Mouse (Mus musculus) limb, embryonic 15.5 days (tissue): ENCODE data around the gene Ppia. TPM values are rescaled to one million over a fixed set of nuclear protein-coding genes. Genes with fewer than 3 reads are reported as not detected.
"Not testable (repeated sequence)": the region's sequence is repeated elsewhere in the genome, so short reads cannot be mapped to it uniquely, and the experiment has no call there.

ENCODE experiments used
- ATAC-seq: fragments of 200-750 bp; cut with Nextera tagmentation; 2 replicates; pipeline ENCODE4 v1.8.0; 2017; ENCODE audit warnings: low read depth, moderate TSS enrichment; ENCODE audit not compliant: insufficient number of reproducible peaks, low FRiP score, low TSS enrichment
- H3K27ac ChIP-seq: fragments of 300-500 bp; sonication (generic); 2 replicates; pipeline ENCODE4 v1.5.1; 2015; ENCODE audit warnings: moderate library complexity, mild to moderate bottlenecking, inconsistent platforms
- H3K27me3 ChIP-seq: fragments of 300-500 bp; sonication (generic); 2 replicates; pipeline ENCODE4 v1.6.1; 2015; ENCODE audit warnings: inconsistent platforms
- H3K36me3 ChIP-seq: fragments of 300-500 bp; sonication (generic); 2 replicates; pipeline ENCODE4 v1.6.1; 2015; ENCODE audit warnings: inconsistent platforms
- H3K4me1 ChIP-seq: fragments of 300-500 bp; sonication (generic); 2 replicates; pipeline ENCODE4 v1.6.1; 2015; ENCODE audit warnings: inconsistent platforms
- H3K4me2 ChIP-seq: fragments of 300-500 bp; sonication (generic); 2 replicates; pipeline ENCODE4 v1.6.1; 2015; ENCODE audit warnings: mild to moderate bottlenecking, inconsistent platforms
- H3K4me3 ChIP-seq: fragments of 300-500 bp; sonication (generic); 2 replicates; pipeline ENCODE4 v1.5.1; 2015; ENCODE audit warnings: mild to moderate bottlenecking, inconsistent platforms
- H3K9ac ChIP-seq: fragments of 300-500 bp; sonication (generic); 2 replicates; pipeline ENCODE4 v1.6.1; 2015; ENCODE audit warnings: inconsistent platforms
- H3K9me3 ChIP-seq: fragments of 300-500 bp; sonication (generic); 2 replicates; pipeline ENCODE4 v1.6.1; 2016; ENCODE audit warnings: inconsistent platforms
- WGBS: fragments of 180-500 bp; shearing (Covaris S2); methylation state at CpG from one replicate; pipeline ENCODE4 v1.1.7; 2015; 5-methylcytosine and 5-hydroxymethylcytosine counted together
- microRNA-seq: library from miRNA; unstranded; fragments of <30 nt; microRNA quantifications from one replicate; pipeline ENCODE4, GENCODE M21; 2016
- polyA plus RNA-seq: library from polyadenylated mRNA; unstranded; fragments of >200 nt; fragmentation: Nextera tagmentation; extraction: Ambion mirVana; gene quantifications from 2 replicates; pipeline ENCODE4 v1.2.1, GENCODE M21; 2015

Ppia gene
- polyA plus RNA-seq, 1 experiment from 2014 or later = 4,412 TPM

DNA sequence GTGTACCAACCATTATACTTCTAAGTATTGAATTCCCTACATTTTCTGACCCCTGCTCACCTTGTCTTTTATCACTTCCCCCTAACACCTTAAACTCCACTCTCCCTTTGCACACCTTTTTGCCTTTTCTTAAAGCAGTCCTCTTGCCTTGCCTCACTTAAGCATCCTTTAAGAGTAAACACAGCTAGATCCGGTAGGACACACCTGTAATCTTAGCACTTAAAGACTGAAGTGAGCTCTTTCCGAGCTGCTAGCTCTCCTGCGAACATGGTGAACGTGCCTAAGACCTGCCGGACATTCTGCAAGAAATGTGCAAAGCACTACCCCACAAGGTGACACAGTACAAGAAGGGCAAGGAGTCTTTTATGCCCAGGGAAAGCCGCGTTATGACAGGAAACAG is 30.7 kb downstream of the Ppia start:
- Histone ChIP-seq H3K9me3 (no peaks in the 10 kb centered on the region), H3K9ac (no peak overlapping the region), H3K4me3 (no peak overlapping the region), H3K4me1 (peaks cover 3% of the 10 kb centered on the region; the same call in 1 of the 2 replicates), H3K4me2 (no peak overlapping the region), H3K27me3 (no peaks in the 10 kb centered on the region), H3K36me3 (no peaks in the 10 kb centered on the region), H3K27ac (no peak overlapping the region)
- ATAC-seq = no peak
- 92% methylated on average over 7 of the region's 7 CpGs for WGBS

- no peak overlapping the region for H3K4me2 ChIP-seq
- WGBS = 85% methylated on average over 4 of the region's 4 CpGs
- H3K36me3 ChIP-seq = no peaks in the 10 kb centered on the region
- H3K9me3 ChIP-seq = no peaks in the 10 kb centered on the region
- H3K27me3 ChIP-seq = no peaks in the 10 kb centered on the region
- H3K4me1 ChIP-seq = peaks cover 3% of the 10 kb centered on the region; the same call in 1 of the 2 replicates
- no peak overlapping the region for H3K4me3 ChIP-seq
- no peak overlapping the region for H3K9ac ChIP-seq
- ATAC-seq = no peak
- H3K27ac ChIP-seq = no peak overlapping the region
Measured at GRCm38 (mm10) chr11:6447493-6447892, 32.2 kb downstream of the Ppia start.

- not testable (repeated sequence) for H3K4me3 ChIP-seq, H3K9ac ChIP-seq, H3K4me2 ChIP-seq, H3K9me3 ChIP-seq, ATAC-seq, H3K27me3 ChIP-seq, H3K4me1 ChIP-seq, H3K36me3 ChIP-seq, H3K27ac ChIP-seq
- WGBS = 86% methylated on average over 5 of the region's 5 CpGs
Measured at GRCm38 (mm10) chr11:6448155-6448554, 32.9 kb downstream of the Ppia start.

GRCm38 (mm10) chr11:6456083-6456482 is 40.8 kb downstream of the Ppia start:
- ATAC-seq = no peak
- Histone ChIP-seq H3K27me3 (no peaks in the 10 kb centered on the region), H3K36me3 (no peaks in the 10 kb centered on the region), H3K9ac (no peak overlapping the region), H3K4me1 (no peaks in the 10 kb centered on the region), H3K4me2 (no peak overlapping the region), H3K27ac (no peak overlapping the region), H3K9me3 (no peaks in the 10 kb centered on the region), H3K4me3 (no peak overlapping the region)
- WGBS = 79% methylated on average over 6 of the region's 6 CpGs

- ATAC-seq = no peak
Measured at GRCm38 (mm10) chr11:6463159-6463837, 48.1 kb downstream of the Ppia start.

GRCm38 (mm10) chr11:6465122-6465521 is 49.9 kb downstream of the Ppia start:
- no peaks in the 10 kb centered on the region for H3K9me3 ChIP-seq
- 30% methylated on average over 4 of the region's 4 CpGs for WGBS
- no peak for ATAC-seq

More at GRCm38 (mm10) chr11:6463159-6463837, 48.1 kb downstream of the Ppia start:
- Histone ChIP-seq H3K27ac (no peak overlapping the region), H3K4me3 (no peak overlapping the region), H3K9ac (no peak overlapping the region), H3K36me3 (peaks cover 15% of the 10 kb centered on the region), H3K9me3 (no peaks in the 10 kb centered on the region), H3K4me2 (no peak overlapping the region), H3K27me3 (no peaks in the 10 kb centered on the region), H3K4me1 (no peaks in the 10 kb centered on the region)
- WGBS = 87% methylated on average over 6 of the region's 6 CpGs

DNA sequence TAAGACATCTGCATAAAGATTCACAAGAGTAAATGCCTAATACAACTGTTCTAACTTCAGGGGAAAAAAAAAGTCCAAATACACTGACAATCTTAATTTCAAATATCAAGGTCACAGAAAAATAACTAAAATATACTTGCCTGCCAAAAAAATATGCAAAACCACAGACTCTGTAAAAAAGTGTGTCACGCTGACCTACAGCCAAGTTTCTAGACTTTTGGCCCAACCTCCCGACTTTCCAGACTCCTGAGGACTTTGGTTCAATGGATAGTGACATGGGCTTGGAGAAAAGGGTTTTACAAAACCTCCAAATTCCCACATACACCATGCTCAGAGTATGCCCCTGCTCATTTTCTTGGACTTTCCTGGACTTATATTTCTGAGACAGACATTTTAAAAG is 53.3 kb downstream of the Ppia start:
- H3K36me3 ChIP-seq = peaks cover 21% of the 10 kb centered on the region
- H3K4me2 ChIP-seq = no peak overlapping the region
- H3K4me3 ChIP-seq = no peak overlapping the region
- H3K27me3 ChIP-seq = no peaks in the 10 kb centered on the region
- no peak overlapping the region for H3K27ac ChIP-seq
- peaks cover 30% of the 10 kb centered on the region for H3K4me1 ChIP-seq
- no peak for ATAC-seq
- no peaks in the 10 kb centered on the region for H3K9me3 ChIP-seq
- H3K9ac ChIP-seq = no peak overlapping the region
- 50% methylated on average over 2 of the region's 2 CpGs for WGBS

More at GRCm38 (mm10) chr11:6465122-6465521, 49.9 kb downstream of the Ppia start:
- H3K27ac ChIP-seq = no peak overlapping the region
- peaks cover 7% of the 10 kb centered on the region for H3K4me1 ChIP-seq
- H3K9ac ChIP-seq = no peak overlapping the region
- no peak overlapping the region for H3K4me3 ChIP-seq
- peaks cover 15% of the 10 kb centered on the region for H3K36me3 ChIP-seq
- H3K27me3 ChIP-seq = no peaks in the 10 kb centered on the region
- no peak overlapping the region for H3K4me2 ChIP-seq

Small RNA genes within 50 kb of the gene (microRNA-seq; reads per million reads assigned to microRNA genes)
- not detected for gene Mir7651

Other genes with a start within 250 kb of the Ppia start
- 0.24 and 0.37 TPM in 2 replicates for gene A730071L15Rik, start 215.4 kb upstream of the Ppia start, polyA plus RNA-seq
- 40.3 and 41.2 TPM in 2 replicates for gene Nudcd3, start 215.0 kb upstream of the Ppia start, polyA plus RNA-seq
- 0.07 and 0.13 TPM in 2 replicates for gene Npc1l1, start 185.3 kb upstream of the Ppia start, polyA plus RNA-seq
- 81.0 and 91.8 TPM in 2 replicates for gene Ddx56, start 147.7 kb upstream of the Ppia start, polyA plus RNA-seq
- gene Tmed4, start 140.6 kb upstream of the Ppia start, polyA plus RNA-seq = 104 and 106 TPM in 2 replicates
- 91.4 and 101 TPM in 2 replicates for gene Ogdh, start 123.8 kb upstream of the Ppia start, polyA plus RNA-seq
- 10.0 TPM in 2 replicates for gene Zmiz2, start 26.4 kb upstream of the Ppia start, polyA plus RNA-seq
- gene H2afv, start 29.0 kb downstream of the Ppia start, polyA plus RNA-seq = 402 and 435 TPM in 2 replicates
- gene Purb, start 60.5 kb downstream of the Ppia start, polyA plus RNA-seq = 29.2 and 29.9 TPM in 2 replicates
- 3.6 and 4.2 TPM in 2 replicates for gene Myo1g, start 105.5 kb downstream of the Ppia start, polyA plus RNA-seq
- 89.7 and 101 TPM in 2 replicates for gene Ccm2, start 131.4 kb downstream of the Ppia start, polyA plus RNA-seq
- gene Nacad, start 190.6 kb downstream of the Ppia start, polyA plus RNA-seq = 1.6 and 1.9 TPM in 2 replicates
- gene Tbrg4, start 210.6 kb downstream of the Ppia start, polyA plus RNA-seq = 32.9 and 33.1 TPM in 2 replicates
- gene Wap, start 223.2 kb downstream of the Ppia start, polyA plus RNA-seq = not detected in 2 replicates
- 7.8 and 8.7 TPM in 2 replicates for gene Ramp3, start 243.1 kb downstream of the Ppia start, polyA plus RNA-seq